Mouse (Mus musculus): ENCODE measurements at regions not wholly inside any gene's neighbourhood (a gene's known extent, or its start where the extent isn't known, plus 50 kb on each side); places are given as distances from the start of the nearest gene placed in this dataset.

GRCm38 (mm10) chr17:68205545-68205944 lies 68.1 kb upstream of the L3mbtl4 start:
- 40% methylated on average over 4 of the region's 4 CpGs for WGBS
- DNase-seq (ENCODE audit: low read depth, low spot score) = peak; percentile 59

DNA sequence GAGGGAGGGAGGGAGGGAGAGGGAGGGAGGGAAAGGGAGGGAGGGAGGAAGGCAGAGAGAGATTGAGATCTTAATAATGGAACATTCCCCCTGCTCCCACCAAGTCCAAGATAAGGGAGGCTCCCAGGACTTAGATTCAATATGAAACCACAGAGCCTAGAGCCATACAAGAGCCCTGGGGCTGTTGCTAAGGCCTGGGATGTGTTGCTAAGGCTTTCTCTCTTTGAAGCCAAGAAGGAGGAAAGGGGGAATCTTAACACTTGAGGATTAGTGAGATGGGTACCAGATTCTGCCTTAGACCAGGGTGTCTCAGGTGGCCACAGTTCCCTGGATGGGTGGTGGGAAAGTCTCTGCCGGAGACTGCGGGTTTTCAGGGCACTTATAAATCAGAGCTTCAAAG lies 64.8 kb upstream of the L3mbtl4 start:
- DNase-seq (ENCODE audit: low read depth, low spot score) = no peak
- 54% methylated on average over 2 of the region's 2 CpGs for WGBS

- 7% methylated on average over 14 of the region's 14 CpGs for WGBS
- peak; percentile 47 for DNase-seq (ENCODE audit: low read depth, low spot score)
Measured at GRCm38 (mm10) chr17:68210313-68211254, 63.0 kb upstream of the L3mbtl4 start.

- no peak for DNase-seq (ENCODE audit: low read depth, low spot score)
- WGBS = 68% methylated on average over 4 of the region's 4 CpGs
Measured at GRCm38 (mm10) chr17:68218246-68218645, 55.4 kb upstream of the L3mbtl4 start.

- 93% methylated on average over 3 of the region's 3 CpGs for WGBS
- DNase-seq (ENCODE audit: low read depth, low spot score) = no peak
Measured at GRCm38 (mm10) chr17:68223170-68223569, 50.4 kb upstream of the L3mbtl4 start.

Data from large intestine, adult 2 months (tissue).